1 mouse cellular context compared by ENCODE assay signal in genomic region chr7:4813105-4813791, GRCm38 (mm10).
TF ChIP-seq lines count a peak whose summit lies in the region.

No protein-coding gene starts in this region.

TF ChIP-seq in CH12.LX, 34 proteins besides CTCF, POLR2A, EP300 and RAD21 (continued from another document):
- TF ChIP-seq MEF2A (IDR thresholded peaks at IDR 0.05; ENCODE audit: borderline replicate concordance, low read depth, low read length) = no peak
- TF ChIP-seq ZMIZ1 (IDR thresholded peaks at IDR 0.05; ENCODE audit: low read depth, low read length) = peak; percentile 76
- peak; percentile 68; the same call in 1 of the 2 replicates for TF ChIP-seq SIN3A (IDR thresholded peaks at IDR 0.05; ENCODE audit: low read length)
- 0 out of 2 replicates have a peak, but pooled peaks have one; percentile 11 for TF ChIP-seq RCOR1 (conservative IDR thresholded peaks at IDR 0.05; ENCODE audit: low read depth, low read length)
- TF ChIP-seq HCFC1 (IDR thresholded peaks at IDR 0.05; ENCODE audit: low read depth, low read length) = no peak
- TF ChIP-seq UBTF (IDR thresholded peaks at IDR 0.05; ENCODE audit: low read depth, low read length) = no peak
- TF ChIP-seq MYC (IDR thresholded peaks at IDR 0.05; ENCODE audit: low read depth, low read length) = peak; percentile 56; the same call in 1 of the 2 replicates
- TF ChIP-seq MAX (IDR thresholded peaks at IDR 0.05; ENCODE audit: low read length) = peak; percentile 54
- peak; percentile 95 for TF ChIP-seq CHD1 (IDR thresholded peaks at IDR 0.05; ENCODE audit: low read depth, low read length)
- 0 out of 2 replicates have a peak, but pooled peaks have one; percentile 15 for TF ChIP-seq BHLHE40 (IDR thresholded peaks at IDR 0.05; ENCODE audit: low read depth, low read length)
- peak; percentile 75 for TF ChIP-seq MXI1 (IDR thresholded peaks at IDR 0.05; ENCODE audit: low read depth, low read length)
- no peak for TF ChIP-seq ZC3H11A (IDR thresholded peaks at IDR 0.05; ENCODE audit: low read depth, low read length)
- 0 out of 2 replicates have a peak, but pooled peaks have one; percentile 37 for TF ChIP-seq TBP (conservative IDR thresholded peaks at IDR 0.05; ENCODE audit: low read depth, low read length)
TF ChIP-seq in CH12.LX: peak in this region for 10.
